Comparison of ENCODE assay signal across 8 mouse cellular contexts in genomic region chr9:27029828-27030762, GRCm38 (mm10). TPM values are rescaled to one million over a fixed set of nuclear protein-coding genes. Genes with fewer than 3 reads are reported as not detected.
DNase-seq lines count a peak whose midpoint lies in the region; ATAC-seq and TF ChIP-seq lines count a peak whose summit lies in the region.

Gene Vps26b (minus strand): TSS chr9:27030065.
Gene Ncapd3 (plus strand): TSS chr9:27030175.

- TF ChIP-seq POLR2A in lung, adult 2 months (IDR thresholded peaks at IDR 0.05; ENCODE audit: borderline replicate concordance, extremely low read depth, low read depth, low read length), result peak; percentile 89; the same call in 1 of the 2 replicates

- no peaks in the 10 kb centered on the region for H3K27me3 ChIP-seq in forebrain, embryonic 15.5 days

- H3K36me3 ChIP-seq in ES-E14 (ENCODE audit: control insufficient read depth, insufficient read depth, low read length, poor library complexity, severe bottlenecking), result no peaks in the 10 kb centered on the region; the same call in 1 of the 2 replicates
- no peaks in the 10 kb centered on the region for H3K36me3 ChIP-seq in forebrain, embryonic 15.5 days

- TF ChIP-seq CTCF in lung, adult 2 months (IDR thresholded peaks at IDR 0.05; ENCODE audit: insufficient read depth, low read length), result no peak

- intact Hi-C loops in heart, postnatal 25 days (cut with DNase I), result loop anchor here (2.0 kb wide), 1 partner anchor 31 kb away; the partner anchor contains the start of genes Acad8 and Thyn1

- H3K9me3 ChIP-seq in ES-E14 (ENCODE audit: control insufficient read depth, insufficient read depth, low read depth, low read length), result no peaks in the 10 kb centered on the region
- H3K9me3 ChIP-seq in forebrain, embryonic 15.5 days, result no peaks in the 10 kb centered on the region

- H3K27ac ChIP-seq in ES-E14 (ENCODE audit: insufficient read depth, low read depth, low read length, poor library complexity, severe bottlenecking), result peak within 1 kb of the TSS; percentile 3; the same call in 1 of the 2 replicates
- peak within 1 kb of the TSS; percentile 96 for H3K27ac ChIP-seq in forebrain, embryonic 15.5 days (replicated peaks)

- in situ Hi-C loops in ES-E14 (cut with MboI; ENCODE audit: low sequenced_read_pairs in 2 of 2, unreplicated experiment in 2 of 2), result no loop called here

- peak; percentile 96 for DNase-seq in ES-E14 (ENCODE audit: low read depth, low spot score)
- peak; percentile 96 for DNase-seq in cerebellum, adult 11-12 months
- DNase-seq in heart, postnatal 25 days (ENCODE audit: low spot score), result peak; percentile 94
- peak; percentile 94 to 99 for DNase-seq in layer of hippocampus, adult 18-20 months (ENCODE audit: low spot score in 2 of 2)
- DNase-seq in lung, adult 2 months, result peak; percentile 95
- peak; percentile 89 to 93 for DNase-seq in thymus, adult 18-20 months

- peak within 1 kb of the TSS; percentile 83 for H3K4me2 ChIP-seq in forebrain, embryonic 15.5 days (replicated peaks)

- peak within 1 kb of the TSS; percentile 88 for H3K9ac ChIP-seq in ES-E14 (ENCODE audit: insufficient read depth, low read depth, low read length, poor library complexity, severe bottlenecking)
- peak within 1 kb of the TSS; percentile 99 for H3K9ac ChIP-seq in forebrain, embryonic 15.5 days (replicated peaks)

- H3K4me3 ChIP-seq in ES-E14 (ENCODE audit: insufficient read depth in 1 of 2, low read depth in 1 of 2, low read length in 2 of 2, poor library complexity in 1 of 2, severe bottlenecking in 1 of 2), result peak within 1 kb of the TSS; percentile 91 to 93
- peak within 1 kb of the TSS; percentile 100 for H3K4me3 ChIP-seq in forebrain, embryonic 15.5 days
- peak within 1 kb of the TSS; percentile 87 for H3K4me3 ChIP-seq in lung, adult 2 months (replicated peaks; ENCODE audit: extremely low read depth, low read depth, low read length)

- peaks cover 0 to 6% of the 10 kb centered on the region in 2 experiments; a peak in 1 of 4 replicates for H3K4me1 ChIP-seq in ES-E14 (ENCODE audit: control insufficient read depth in 2 of 2, insufficient read depth in 2 of 2, low read length in 2 of 2, poor library complexity in 1 of 2)
- peaks cover 56% of the 10 kb centered on the region for H3K4me1 ChIP-seq in forebrain, embryonic 15.5 days
- H3K4me1 ChIP-seq in lung, adult 2 months (ENCODE audit: control insufficient read depth, insufficient read depth, low read length), result peaks cover 8% of the 10 kb centered on the region

- under 1% methylated on average over 74 of the region's 80 CpGs for WGBS in forebrain, embryonic 15.5 days
- WGBS in lung, adult 2 months, result under 1% methylated on average over 79 of the region's 80 CpGs

- peak; percentile 95 for ATAC-seq in forebrain, embryonic 15.5 days (replicated peaks)
- peak; percentile 85 for ATAC-seq in neutrophil, adult 5-6 weeks (ENCODE audit: extremely low read depth, insufficient number of reproducible peaks, low FRiP score, poor library complexity, severe bottlenecking)

TF ChIP-seq in ES-E14, 5 proteins besides CTCF, POLR2A, EP300 and RAD21:
- TF ChIP-seq ZC3H11A (IDR thresholded peaks at IDR 0.05; ENCODE audit: borderline replicate concordance, low read depth, low read length) (no peak), CHD2 (IDR thresholded peaks at IDR 0.05; ENCODE audit: low read depth, low read length) (peak; percentile 76), MAFK (IDR thresholded peaks at IDR 0.05; ENCODE audit: insufficient read depth, low read depth, low read length) (no peak)
TF ChIP-seq in ES-E14: peak in this region for 1.

RNA-seq across cellular contexts. Expression of gene Vps26b, which starts in this region (rescaled TPM):
- total RNA-seq in ES-E14 (2012; rRNA removed), result 19.7 and 28.3 TPM in 2 replicates
- 79.1 and 84.1 TPM in 2 replicates for polyA plus RNA-seq in forebrain, embryonic 15.5 days (2015; fragmentation: Nextera tagmentation; extraction: Ambion mirVana)
- total RNA-seq in heart, postnatal 25 days (2021), result 10 to 100 TPM; 27.9 to 31.5 TPM
- 100 to 1,000 TPM; 109 to 111 TPM for total RNA-seq in layer of hippocampus, adult 18-20 months (2021)
- polyA plus RNA-seq in lung, adult 2 months (2012; rRNA removed), result 34.7 and 37.9 TPM in 2 replicates
- total RNA-seq in neutrophil, adult 5-6 weeks (2017), result 27.7 and 30.5 TPM in 2 replicates

RNA-seq across cellular contexts. Expression of gene Ncapd3, which starts in this region (rescaled TPM):
- total RNA-seq in ES-E14 (2012; rRNA removed), result 41.5 and 49.2 TPM in 2 replicates
- 23.7 and 24.6 TPM in 2 replicates for polyA plus RNA-seq in forebrain, embryonic 15.5 days (2015; fragmentation: Nextera tagmentation; extraction: Ambion mirVana)
- total RNA-seq in heart, postnatal 25 days (2021), result 10 to 100 TPM; 11.4 to 12.0 TPM
- 10 to 100 TPM; 16.6 to 18.2 TPM for total RNA-seq in layer of hippocampus, adult 18-20 months (2021)
- polyA plus RNA-seq in lung, adult 2 months (2012; rRNA removed), result 10.4 and 10.5 TPM in 2 replicates
- 16.6 and 17.9 TPM in 2 replicates for total RNA-seq in neutrophil, adult 5-6 weeks (2017)

Comparison
In these comparisons a context has a peak if more than half of its experiments do, and no peak if none do; other contexts are left out.
1. Peak in every context shown above with its lines: DNase-seq, ATAC-seq, H3K4me3 ChIP-seq and H3K27ac ChIP-seq.